Mouse (Mus musculus) lung, postnatal 14 days (tissue): Measurements from ENCODE around the gene Ang.

Experiments used
- DNase-seq: peaks from one replicate; pipeline ENCODE4 v3.0.0; 2021

Gene Ang

DNA sequence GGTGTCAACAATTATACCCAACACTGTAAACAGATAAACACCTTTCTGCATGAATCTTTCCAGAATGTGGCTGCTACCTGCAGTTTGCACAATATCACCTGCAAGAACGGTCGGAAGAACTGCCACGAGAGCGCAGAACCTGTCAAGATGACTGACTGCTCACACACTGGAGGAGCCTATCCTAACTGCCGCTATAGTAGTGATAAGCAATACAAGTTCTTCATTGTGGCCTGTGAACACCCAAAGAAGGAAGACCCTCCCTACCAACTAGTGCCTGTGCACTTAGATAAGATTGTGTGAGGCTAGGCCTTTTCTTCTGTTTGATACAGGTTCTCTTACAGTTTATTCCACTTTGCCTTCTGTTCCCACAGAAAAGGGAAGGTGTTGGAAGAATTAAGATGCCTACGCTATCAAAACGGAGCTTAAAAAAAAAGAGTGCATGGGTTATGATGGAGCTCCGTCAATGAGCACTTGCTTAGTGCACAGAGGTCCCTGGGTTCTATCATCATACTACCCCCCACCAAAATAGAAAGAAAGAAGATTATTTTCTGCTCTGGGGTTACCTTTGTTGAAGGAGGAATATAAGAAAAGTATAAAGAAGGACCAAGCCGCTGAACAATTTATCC is 39.5 kb downstream of the Ang start:
- DNase-seq: no peak

DNA sequence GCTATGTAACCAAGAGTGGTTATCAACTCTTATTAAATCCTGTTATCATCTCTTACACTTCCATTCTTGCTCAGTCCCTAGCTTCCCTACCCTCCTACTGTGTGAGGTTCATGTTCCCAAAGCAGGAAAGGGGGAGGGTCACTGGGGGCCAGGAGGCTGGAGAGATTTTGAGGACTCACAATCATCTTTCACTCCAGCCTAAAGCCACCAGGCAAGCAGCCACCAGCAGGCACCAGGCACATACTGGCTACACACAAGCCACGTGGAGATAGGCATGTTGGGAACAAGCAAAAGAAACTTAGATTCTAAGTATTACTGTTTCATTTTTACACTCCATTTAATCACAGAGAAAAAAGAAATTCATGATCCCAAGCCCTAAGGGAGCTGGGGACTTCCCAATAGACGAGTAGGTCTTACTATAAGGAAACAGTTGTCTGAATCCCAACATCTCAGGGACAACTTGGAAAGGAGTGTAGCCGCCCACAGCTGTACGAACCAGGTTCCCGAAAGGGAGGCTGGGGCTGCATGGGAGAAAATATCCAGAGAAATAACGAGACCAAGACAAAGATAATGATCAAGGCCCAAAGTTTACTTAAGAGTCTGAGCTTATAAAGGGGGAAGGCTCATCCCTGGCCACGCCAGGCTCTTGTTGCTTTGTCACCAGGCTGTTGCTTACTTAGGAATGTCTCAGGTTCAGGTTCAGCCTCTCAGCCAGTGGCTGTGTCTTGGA is 40.3 kb downstream of the Ang start:
- DNase-seq: no peak

DNA sequence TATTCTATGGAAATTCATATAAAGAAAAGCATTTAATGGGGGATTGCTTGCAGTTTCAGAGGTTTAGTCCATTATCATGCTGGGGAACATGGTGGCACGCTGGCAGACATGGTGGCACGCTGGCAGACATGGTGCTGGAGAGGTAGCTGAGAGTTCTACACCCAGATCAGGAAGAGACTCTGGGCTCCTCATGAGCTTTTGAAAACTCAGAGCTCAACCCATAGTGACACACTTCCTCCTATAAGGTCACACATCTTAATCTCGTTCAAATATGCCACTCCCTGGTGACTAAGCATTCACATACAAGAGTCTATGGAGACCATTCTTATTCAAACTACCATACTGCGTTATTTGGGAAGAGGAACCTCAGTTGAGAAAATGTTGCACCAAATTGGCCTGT is 41.4 kb downstream of the Ang start:
- no peak for DNase-seq

DNA sequence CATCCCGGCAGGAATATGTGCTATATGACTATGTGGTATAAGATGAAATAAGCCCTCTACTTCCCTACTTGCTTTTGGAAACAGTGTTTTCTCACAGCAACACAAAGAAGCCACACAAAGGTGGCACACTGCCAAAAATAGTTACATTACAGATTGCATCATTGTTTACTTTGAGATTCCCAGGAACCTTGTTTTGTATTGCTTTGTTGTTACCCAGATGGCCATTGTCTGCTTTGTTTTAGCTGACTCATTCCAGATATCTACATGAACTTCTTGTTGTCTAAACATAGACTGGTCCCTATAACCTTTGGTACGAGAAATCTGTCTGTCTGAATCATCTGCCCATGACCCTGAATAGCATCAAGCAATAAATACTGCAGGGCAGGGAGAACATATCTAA is 49.4 kb downstream of the Ang start:
- no peak for DNase-seq

DNA sequence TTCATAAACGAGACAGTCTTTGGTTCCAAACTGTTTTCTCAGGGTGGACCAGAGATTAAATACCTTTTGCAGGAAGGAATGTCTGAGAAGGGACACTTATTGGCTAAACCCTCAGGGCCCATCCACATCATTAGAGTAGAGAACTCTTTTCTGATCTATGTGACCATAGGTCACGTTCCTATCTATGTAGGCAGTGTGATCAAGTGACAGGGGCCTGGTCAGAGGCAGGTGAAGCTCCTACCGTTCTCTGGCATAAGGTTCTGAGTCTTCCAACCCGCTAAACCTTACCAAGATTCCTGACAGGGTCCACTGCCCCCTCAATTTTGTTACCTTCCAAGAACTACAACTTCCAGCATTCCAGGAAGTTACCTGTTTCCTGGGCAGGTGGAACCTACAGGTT is 51.2 kb downstream of the Ang start:
- DNase-seq: no peak

DNA sequence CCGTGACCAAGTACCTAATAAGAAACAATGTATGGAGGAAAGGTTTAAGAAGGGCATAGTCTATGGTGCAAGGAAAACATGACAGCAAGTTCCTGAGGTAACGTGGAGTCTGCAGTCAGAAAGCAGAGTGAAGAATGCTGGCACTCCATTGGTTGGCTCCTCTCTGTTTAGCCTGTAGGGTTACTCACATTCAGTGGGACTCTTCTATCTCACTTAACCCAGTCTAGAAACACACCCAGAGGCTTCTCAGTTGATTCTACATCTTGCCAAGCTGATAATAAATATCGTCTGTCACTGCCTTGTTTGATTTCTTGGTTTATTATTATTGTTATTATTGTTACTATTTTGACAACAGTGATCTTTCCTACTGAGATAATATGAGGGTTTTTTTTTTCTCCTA is 51.6 kb downstream of the Ang start:
- DNase-seq: no peak

DNA sequence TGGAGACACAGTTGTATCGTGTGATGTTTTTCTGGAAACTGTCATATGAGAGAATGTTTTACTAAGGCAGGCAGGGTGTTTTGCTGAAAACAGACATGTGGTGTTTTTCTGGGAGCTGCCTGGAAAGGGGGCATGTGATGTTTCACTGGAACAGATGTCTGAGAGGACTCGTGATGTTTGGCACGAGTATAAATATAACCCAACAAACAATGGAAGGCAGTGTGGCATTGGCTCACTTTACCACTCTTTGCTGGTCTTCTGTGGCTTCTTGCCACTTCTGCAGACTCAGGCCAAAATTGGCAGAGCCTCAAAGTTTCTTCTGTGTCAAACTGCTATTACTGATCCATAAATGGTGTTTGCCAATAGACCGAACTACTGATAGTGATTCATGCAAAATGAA is 52.3 kb downstream of the Ang start:
- DNase-seq: no peak

DNA sequence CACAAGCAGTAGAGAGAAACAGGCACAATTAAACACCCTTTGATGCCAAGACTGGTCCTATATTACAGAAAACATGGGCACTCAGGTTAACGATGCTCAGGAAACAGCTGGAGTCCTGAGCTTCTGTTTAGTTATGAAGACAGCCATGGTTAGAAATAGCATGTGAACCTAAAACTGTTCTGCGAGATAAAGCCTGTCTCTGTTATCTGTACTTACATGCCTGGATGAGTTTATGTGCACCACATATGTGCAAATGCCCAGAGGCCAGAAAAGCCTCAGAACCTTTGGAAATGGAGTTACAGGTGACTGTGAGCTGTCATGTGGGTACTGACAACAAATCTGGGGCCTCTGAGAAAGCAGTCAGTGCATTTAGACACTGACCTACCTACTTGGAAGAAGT is 53.0 kb downstream of the Ang start:
- DNase-seq: no peak

DNA sequence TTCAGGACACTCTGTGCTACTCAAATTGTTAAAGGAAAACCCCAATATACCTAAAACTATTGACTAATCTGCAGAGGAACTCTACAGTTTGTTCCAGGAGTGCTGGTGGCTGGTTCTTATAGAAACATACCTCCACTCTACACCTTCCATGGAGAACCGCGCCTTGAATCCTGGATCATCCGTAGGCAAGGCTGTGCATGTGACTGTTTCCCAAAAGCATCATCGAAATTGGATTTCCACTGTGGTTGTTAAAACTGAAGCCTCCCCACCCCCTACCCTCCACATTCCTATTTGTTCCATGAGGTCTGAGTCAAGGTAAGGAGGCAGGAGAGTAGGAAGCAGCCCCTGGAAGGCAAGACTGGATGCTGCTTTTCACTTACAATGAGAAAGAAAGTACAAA is 53.5 kb downstream of the Ang start:
- DNase-seq: no peak

DNA sequence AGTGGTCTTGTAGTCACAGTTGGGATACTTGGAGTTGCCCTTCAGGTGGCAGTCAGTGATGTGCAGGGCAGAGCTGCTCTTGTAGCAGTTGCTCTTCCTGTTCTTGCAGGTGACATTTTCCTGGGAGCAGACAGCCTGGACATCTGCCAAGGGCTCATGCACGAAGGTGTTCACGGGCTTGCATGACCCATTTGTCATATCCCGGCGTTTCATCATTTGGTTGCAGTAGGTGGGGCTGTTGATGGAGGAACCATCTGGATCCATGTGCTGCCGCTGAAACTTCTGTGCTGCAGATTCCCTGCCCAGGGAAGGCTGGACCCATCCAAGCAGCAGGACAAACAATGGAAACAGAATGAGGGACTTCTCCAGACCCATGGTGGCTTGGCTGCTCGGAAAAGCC is 54.6 kb downstream of the Ang start:
- DNase-seq: no peak

DNA sequence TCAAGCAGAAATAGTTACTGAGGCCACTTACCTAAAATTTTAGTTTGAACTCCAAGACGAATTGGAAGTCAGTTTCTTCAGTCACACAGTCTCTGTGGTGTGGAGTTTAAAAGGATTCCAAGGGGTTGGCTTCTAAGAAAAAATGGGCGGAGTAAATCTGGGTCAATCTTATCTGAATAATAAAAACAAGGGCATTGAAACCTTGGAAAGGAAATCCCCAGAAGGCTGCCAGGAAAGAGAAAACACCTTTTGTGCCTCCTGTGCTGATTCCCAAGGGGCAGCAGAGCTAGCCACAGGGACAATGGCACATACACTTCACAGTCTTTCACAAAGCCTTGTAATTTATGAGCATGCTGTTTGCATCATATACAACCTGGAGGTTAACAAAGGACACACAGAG is 55.7 kb downstream of the Ang start, which contains the start of gene Rnase1:
Gene Rnase1 (minus strand): TSS at position 101 of the 400 bp plus-strand sequence.
- DNase-seq: no peak

DNA sequence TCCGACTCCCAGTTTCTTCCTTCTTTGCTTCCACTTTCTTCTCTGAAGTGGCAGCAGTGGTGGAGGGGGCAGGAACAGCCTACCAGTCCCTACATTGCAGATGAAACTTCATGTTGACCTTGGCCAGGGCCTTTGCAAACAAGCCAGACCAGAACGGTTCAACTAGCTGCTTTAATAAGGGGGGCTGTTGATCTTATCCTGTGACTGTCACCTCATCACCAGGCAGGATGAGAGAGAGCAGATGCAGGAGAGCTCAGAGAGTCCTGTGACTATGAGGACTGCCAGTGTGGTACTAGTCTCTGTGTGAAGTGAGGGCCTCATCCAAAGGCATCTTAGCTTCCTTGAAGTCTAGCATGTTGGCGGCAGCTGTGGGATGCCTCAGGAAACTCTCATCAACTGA is 57.1 kb downstream of the Ang start:
- no peak for DNase-seq

DNA sequence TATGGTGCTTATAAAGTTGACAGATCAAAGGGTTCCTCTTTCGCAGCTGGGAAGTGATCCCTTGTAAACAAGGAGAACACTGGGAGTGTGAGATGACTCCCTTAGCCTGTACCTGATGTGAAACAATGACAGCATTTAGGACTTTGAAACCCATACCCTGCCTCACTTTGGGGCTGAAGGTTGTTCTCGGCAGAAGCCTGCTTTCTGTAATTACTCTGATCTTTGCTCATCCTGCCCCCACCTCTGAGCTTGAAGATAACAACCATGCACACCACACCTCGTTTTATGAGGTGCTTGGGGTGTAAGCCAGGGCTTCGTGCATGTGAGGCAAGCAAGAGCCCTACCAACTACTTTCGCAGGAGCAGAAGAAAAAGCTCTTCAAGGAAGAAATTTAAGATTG is 58.2 kb downstream of the Ang start:
- no peak for DNase-seq

DNA sequence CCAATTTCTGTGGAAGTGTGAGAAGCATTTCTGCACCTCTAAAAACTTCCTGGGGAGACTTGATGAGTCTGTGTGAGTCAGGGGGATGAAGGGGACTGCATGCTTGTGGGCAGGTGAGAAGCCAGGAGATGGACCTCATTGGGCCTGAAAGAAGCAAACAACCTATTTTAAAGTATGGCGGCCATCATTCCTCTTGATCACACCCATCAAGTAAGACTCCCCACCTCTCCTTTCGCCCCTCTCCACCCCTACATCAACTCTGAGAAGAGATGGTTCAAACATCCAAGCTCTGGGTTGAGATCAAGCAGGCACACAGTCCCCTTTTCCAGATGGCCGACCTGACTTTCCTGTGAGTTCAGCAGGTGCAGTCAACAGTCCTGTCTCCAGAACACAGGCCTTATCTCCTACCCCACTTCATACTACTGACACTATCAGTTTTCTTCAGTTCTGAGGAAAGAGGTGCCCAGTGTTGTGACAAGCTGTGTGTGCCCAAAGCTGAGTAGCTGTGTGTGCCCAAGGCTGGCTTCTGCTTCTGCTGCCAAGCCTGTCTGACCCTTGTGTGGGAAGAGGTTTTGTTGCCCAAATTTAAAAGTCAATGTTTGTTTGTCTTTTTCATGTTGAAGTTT is 59.4 kb downstream of the Ang start:
- DNase-seq: no peak
